Mouse (Mus musculus): Measurements from ENCODE around the gene Ep400.

The Ep400 gene

GRCm38 (mm10) chr5:110682041-110682440 is 88.5 kb downstream of the Ep400 start:
- in situ Hi-C loops (cut with MboI; ENCODE audit: low sequenced_read_pairs), result no loop called here

- in situ Hi-C loops (cut with MboI; ENCODE audit: low sequenced_read_pairs), result no loop called here
Observed at GRCm38 (mm10) chr5:110665486-110666121, 104.9 kb downstream of the Ep400 start.

- in situ Hi-C loops (cut with MboI; ENCODE audit: low sequenced_read_pairs), result no loop called here
Observed at GRCm38 (mm10) chr5:110664750-110665269, 105.7 kb downstream of the Ep400 start.

DNA sequence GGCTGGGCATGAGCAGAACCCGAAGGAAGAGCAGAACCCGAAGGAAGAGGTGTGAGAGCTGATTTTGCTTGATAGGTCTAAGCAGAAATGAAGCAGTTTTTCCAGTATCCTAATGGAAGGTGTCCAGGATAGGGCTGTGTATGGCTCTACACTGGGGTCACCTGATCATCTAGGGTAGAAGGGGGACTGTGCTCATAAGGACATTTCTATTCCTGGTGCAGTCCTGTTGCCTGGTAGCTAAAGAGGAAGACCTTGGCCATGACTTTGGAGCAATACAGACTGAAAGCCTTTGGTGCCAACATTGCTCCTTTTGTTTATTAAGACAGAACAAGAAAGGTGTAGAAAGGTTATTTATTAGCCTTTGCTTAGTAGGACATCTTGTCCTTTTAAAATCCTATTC is 106.5 kb downstream of the Ep400 start:
- in situ Hi-C loops (cut with MboI; ENCODE audit: low sequenced_read_pairs), result no loop called here

GRCm38 (mm10) chr5:110659682-110660081 is 110.8 kb downstream of the Ep400 start:
- in situ Hi-C loops (cut with MboI; ENCODE audit: low sequenced_read_pairs), result no loop called here

- in situ Hi-C loops (cut with MboI; ENCODE audit: low sequenced_read_pairs), result no loop called here
Observed at GRCm38 (mm10) chr5:110653686-110654085, 116.8 kb downstream of the Ep400 start.

- in situ Hi-C loops (cut with MboI; ENCODE audit: low sequenced_read_pairs), result no loop called here
Observed at GRCm38 (mm10) chr5:110652719-110653648, 117.5 kb downstream of the Ep400 start, which contains the start of the genes Noc4l and Ddx51. Noc4l (minus strand) TSS chr5:110653417. Ddx51 (plus strand) TSS chr5:110653451.

DNA sequence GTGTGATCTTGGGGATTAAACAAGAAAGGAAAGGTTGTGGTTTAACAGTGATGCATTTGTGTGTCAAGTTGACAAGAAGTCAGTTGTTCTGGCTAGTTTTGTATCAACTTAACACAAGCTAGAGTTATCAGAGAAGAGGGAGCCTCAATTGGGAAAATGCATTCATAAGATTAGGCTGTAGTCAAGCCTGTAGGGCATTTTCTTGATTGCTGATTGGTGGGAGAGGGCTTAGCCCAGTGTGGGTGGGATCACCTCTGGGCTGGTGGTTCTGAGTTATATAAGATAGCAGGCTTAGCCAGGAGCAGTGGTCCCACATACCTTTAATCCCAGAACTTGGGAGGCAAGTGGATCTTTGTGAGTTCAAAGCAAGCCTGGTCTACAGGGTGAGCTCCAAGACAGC is 124.1 kb downstream of the Ep400 start:
- in situ Hi-C loops (cut with MboI; ENCODE audit: low sequenced_read_pairs), result loop anchor here (25.0 kb wide), 1 partner anchor 284 kb away; no protein-coding TSS in a partner anchor

- in situ Hi-C loops (cut with MboI; ENCODE audit: low sequenced_read_pairs), result loop anchor here (25.0 kb wide), 1 partner anchor 277 kb away; no protein-coding TSS in a partner anchor
Observed at GRCm38 (mm10) chr5:110639459-110639858, 131.1 kb downstream of the Ep400 start.

- in situ Hi-C loops (cut with MboI; ENCODE audit: low sequenced_read_pairs), result loop anchor here (25.0 kb wide), 1 partner anchor 276 kb away; no protein-coding TSS in a partner anchor
Observed at GRCm38 (mm10) chr5:110638306-110639074, 132.0 kb downstream of the Ep400 start.

GRCm38 (mm10) chr5:110635951-110636707 is 134.4 kb downstream of the Ep400 start:
- in situ Hi-C loops (cut with MboI; ENCODE audit: low sequenced_read_pairs), result loop anchor here (25.0 kb wide), 1 partner anchor 274 kb away; no protein-coding TSS in a partner anchor

GRCm38 (mm10) chr5:110629525-110630120 is 140.9 kb downstream of the Ep400 start:
- in situ Hi-C loops (cut with MboI; ENCODE audit: low sequenced_read_pairs), result loop anchor here (5.0 to 25.0 kb wide), 2 partner anchors 127 to 267 kb away; no protein-coding TSS in a partner anchor

GRCm38 (mm10) chr5:110628156-110628555 is 142.4 kb downstream of the Ep400 start:
- in situ Hi-C loops (cut with MboI; ENCODE audit: low sequenced_read_pairs), result loop anchor here (25.0 kb wide), 1 partner anchor 266 kb away; no protein-coding TSS in a partner anchor

DNA sequence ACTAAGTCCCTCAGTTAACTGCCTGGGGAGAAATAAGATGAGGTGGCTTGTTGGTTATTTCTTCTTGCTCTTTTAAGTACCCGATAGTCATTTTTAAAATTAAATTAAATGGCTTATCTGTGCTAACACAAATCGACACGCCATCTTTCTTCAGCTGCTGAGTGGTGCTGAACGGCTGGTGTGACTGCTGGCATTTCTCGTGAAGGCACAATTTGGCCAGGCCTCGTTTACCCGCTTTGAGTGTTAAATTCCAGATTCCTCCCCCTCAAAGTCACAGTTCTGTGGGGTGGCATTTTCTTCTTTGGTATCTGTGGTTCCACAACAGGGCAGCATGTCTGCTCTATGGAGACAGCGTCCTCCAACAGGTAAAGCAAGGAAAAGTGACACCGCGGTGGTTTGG is 143.2 kb downstream of the Ep400 start:
- in situ Hi-C loops (cut with MboI; ENCODE audit: low sequenced_read_pairs), result loop anchor here (25.0 kb wide), 1 partner anchor 265 kb away; no protein-coding TSS in a partner anchor

GRCm38 (mm10) chr5:110624319-110624718 is 146.2 kb downstream of the Ep400 start:
- in situ Hi-C loops (cut with MboI; ENCODE audit: low sequenced_read_pairs), result no loop called here

GRCm38 (mm10) chr5:110619226-110619625 is 151.3 kb downstream of the Ep400 start:
- in situ Hi-C loops (cut with MboI; ENCODE audit: low sequenced_read_pairs), result no loop called here

All from CH12F3 (cell line).